Mouse (Mus musculus): ENCODE data around the gene Fat3.

Fat3 gene

GRCm38 (mm10) chr9:15941818-15942217 is 559.3 kb downstream of the Fat3 start:
- no peak for DNase-seq (ENCODE audit: low spot score)

GRCm38 (mm10) chr9:15940933-15941673 is 560.0 kb downstream of the Fat3 start:
- DNase-seq (ENCODE audit: low spot score): no peak

DNA sequence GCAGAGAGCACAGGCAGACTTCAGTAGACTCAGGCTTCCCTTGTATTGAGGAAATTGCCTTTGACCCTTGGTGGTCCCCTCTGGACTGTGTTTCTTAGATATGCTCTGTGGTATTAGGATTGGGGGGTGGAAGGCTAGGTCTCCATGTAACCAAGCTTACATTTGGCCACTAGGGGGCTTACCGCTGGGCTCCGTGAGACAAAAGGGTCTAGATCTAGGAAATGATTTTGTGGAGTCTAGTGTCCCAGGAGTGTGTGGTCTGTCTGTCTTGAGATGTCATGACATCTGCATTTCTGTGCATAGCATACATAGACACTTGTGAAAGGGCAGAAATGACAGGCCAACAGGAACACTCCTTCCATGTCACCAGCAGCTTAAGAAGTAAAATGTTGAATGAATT is 561.5 kb downstream of the Fat3 start:
- DNase-seq (ENCODE audit: low spot score): no peak

DNA sequence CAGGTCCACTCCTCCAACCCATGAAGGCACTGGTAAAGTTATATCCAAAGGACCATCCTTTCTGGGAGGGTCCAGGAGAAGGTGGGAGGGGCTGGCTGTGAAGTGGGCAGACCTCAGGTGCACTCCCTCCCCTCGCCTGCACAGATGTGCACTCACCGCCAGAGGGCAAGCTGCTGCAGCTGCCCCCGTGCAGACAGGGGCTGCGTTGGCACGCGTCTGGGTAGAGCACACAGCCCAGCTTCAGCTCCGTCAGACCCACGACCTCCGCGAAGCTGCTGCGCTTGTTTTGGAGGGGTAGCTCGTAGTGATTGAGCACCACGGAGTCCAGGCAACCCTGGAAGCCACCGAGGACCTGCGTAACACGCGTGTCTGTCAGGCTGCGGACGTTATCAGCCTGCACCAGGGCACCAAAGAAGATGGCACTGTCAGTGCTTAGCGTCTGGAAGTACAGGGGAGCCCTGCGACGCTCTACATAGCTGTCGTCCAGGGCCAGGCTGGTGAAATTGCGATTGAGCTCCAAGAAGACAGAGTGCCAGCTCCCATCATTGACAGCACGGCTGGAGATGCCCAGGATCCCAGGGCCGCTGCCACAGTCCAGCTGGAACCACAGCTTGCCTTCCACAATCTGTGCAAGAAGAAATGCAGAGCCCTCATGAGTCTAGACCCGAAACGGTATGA is 563.1 kb downstream of the Fat3 start:
- DNase-seq (ENCODE audit: low spot score): no peak

DNA sequence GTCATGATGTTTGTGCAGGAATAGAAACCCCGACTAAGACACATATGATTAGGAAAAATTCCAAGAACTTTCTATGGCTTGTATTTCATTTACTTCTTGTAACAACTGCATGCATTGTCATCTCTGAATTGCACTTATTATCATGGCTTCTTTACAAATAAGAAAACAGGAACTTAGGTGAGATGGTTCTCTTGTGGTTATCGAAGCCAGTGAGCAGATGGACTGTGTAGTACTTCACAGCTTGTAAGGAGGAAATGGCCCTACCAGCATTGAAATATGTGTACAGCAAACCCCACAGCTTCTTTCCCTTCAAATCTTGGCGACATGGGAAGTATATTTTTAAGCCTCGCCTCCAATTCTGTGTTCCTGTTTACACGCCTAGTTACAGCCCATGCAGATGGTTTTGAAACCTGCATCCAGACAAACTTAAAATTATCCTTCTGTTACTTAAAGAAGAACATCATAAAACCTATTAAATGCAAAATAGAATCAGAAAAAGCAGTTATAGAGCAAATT is 570.1 kb downstream of the Fat3 start:
- no peak for DNase-seq (ENCODE audit: low spot score)

DNA sequence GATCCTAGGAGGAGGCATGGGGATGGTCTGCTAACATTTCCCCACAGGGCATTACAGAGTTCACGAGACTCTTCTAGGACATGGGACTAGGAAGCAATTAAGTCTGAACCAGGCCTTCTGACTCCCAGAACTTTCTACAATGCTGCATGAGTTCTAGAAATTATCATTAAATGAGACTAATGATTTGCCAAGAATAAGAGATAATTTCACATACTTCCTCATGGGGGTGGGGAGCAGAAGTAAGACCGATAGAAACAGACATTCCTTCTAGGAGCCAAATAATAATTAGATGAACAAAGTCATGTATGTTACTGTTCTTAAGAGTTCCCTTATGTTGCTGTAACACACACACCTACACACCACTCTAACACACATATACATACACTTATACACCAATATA is 572.8 kb downstream of the Fat3 start:
- DNase-seq (ENCODE audit: low spot score): no peak

DNA sequence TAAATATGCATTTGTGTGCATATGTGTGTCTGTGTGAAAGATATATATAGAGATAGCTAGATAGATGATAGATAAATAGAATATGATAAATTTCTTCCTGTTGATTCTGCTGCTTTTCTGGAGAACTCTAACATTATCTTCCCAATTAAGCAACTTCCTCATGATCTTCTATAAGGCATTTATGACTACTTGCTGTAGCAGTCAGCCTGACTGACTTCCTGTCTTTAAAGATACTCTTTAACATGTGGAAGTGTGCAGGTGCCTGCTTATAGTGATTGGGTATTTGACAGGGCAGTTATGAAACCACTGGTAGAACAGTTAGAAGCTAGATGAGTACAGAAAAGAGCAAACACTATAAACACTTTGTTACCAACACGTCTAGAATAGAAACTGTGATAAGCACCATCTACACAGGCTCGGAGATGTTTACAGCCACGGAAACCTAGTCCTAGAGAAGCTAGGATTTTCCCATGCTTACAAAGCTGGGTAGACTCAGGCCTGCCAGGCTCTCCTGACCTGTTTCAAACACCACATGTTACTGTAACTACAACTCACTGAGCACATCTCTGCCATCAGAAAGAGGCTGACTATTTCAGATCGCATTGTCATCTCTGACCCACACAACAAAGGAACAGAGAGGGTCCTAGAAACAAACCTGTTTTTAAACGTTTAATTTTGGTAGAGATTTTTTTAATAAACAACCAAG is 573.6 kb downstream of the Fat3 start:
- no peak for DNase-seq (ENCODE audit: low spot score)

DNA sequence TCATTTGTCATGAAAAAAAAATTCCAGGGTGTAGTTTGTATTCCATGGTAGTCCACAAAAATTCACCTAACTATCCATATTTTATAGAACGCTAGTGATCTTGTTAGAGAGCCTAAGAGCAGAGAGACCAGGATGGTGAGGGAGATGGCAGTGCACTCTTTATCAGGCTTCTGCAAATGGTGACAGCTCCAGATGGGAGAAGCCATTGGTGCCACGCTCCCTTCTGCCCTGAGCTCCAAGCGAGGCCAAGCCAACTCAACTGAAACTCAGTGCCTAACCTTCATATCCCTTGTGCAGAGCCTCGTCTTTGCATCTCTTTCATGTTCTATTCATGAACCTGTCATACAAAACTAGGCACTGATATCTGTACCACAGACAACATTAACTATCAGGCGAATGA is 575.8 kb downstream of the Fat3 start:
- DNase-seq (ENCODE audit: low spot score): no peak

DNA sequence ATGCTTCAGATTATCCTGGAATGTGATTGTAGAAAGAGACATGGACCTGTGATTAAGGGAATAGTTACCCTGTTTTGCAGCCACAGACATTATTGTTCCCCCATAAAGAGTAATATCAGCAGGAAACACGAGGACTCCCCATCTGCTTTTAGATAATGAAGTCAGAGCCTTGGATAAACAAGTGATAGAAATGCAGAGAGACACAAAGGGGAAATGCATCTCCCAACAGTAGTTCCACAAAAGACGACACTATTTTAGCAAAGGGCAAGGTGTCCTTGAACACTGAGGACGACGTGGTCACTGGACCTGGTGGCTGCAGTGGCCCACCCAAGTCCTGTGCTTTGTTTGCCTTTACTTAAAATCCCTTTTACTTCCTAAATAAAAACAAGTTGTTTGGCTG is 580.8 kb downstream of the Fat3 start:
- no peak for DNase-seq (ENCODE audit: low spot score)

DNA sequence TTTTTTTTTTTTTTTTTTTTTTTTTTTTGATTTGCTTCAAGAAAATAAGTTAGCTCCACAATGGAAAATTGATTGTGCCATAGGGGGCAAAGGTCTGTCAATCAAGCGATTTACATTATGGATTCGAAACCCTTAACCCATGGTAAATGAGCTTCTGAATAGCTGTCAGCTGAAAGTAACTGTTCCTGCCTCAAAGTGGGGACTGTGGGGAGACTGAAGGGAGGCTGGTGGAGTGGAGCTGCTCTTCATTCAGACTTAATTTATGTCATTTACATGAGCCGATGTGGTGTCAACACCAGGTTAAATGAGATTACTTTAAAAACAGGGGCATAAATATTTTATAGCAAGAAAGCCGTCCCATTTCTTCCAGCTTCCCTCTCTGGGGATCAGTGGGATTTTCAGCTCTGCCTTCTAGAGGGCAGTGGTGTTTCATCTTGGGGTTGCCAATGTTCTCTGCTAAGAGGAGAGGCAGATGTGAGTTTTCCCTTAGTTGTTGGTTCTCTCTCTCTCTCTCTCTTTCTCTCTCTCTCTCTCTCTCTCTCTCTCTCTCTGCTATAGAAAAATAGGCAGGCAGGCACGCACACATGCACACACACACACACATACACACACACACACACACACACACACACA is 581.6 kb downstream of the Fat3 start:
- no peak for DNase-seq (ENCODE audit: low spot score)

GRCm38 (mm10) chr9:15916600-15916999 is 584.5 kb downstream of the Fat3 start:
- DNase-seq (ENCODE audit: low spot score): no peak

DNA sequence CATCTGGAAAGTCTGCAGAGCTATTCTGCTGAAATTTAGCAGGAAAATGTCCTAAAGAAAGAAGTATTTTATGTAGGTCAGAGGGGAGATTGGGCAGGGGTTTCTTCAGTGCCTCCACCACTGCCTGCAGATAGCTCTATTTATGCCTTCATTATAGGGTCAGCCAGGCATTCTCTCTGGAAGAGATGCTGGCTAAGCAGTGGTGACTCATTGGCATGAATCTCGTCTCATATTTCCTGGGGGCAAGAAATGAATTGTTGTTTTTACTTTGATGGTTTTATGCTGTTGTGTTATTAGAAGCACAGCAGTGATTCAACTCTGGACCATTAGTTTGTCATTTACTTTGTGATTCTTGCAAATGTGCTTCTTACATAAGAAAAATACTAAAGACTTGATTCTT is 588.4 kb downstream of the Fat3 start:
- DNase-seq (ENCODE audit: low spot score): no peak

- no peak for DNase-seq (ENCODE audit: low spot score)
Measured at GRCm38 (mm10) chr9:15909397-15910113, 591.5 kb downstream of the Fat3 start.

DNA sequence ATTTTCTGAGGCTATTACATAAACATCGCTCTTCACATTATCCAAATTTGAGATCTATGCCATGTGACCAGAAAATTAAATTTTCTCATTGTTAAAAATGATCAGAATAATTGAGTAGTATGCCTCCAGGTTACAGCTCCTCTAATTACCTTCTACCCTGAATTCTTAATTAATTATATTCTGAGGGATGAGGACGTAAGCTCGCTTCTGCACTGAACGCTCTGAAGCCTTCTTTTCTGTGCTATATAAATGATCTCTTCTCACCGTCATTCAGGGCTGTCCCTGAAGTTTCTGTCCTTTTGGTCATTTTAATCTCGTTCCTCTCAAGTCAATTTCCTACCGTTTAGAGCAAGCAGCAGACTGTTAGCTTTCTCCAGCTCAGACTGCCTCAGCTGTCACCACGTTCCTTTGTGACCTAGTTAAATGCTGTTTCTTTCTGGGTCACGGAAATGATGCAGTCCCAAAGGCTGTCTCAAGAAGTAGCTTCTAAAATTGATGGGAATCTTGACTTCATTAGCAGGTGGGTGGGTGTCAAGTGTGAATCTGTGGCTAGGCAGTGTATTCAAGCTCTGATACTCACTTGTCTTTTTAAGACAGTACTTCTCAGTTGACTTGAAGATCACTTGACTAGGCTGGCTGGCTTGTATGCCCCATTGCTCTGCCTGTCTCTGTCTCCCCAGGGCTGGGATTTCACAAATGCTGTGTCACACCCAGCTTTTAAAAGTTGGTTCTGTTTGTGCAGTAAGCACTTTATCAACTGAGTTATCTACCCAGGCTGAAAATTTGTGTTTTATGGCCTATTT is 596.9 kb downstream of the Fat3 start:
- no peak for DNase-seq (ENCODE audit: low spot score)

DNA sequence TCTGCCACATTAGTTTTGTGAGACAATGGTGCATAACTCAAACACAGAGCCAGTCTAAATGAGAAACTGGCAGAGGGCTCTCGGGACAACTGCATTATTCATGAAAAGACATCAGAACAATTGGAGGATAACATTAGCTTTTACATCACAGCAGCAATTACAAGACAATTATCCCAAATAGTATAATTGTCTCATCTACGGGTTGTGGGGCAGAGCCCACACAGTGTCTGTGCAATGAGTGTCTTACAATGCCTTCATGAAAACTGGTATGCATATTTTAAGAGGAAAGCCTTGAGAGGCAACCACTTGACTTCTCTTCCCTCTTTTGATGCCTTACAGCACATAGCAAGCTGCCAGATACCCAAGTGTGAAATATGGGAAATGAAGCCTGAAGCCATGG is 603.0 kb downstream of the Fat3 start:
- DNase-seq (ENCODE audit: low spot score): no peak

DNA sequence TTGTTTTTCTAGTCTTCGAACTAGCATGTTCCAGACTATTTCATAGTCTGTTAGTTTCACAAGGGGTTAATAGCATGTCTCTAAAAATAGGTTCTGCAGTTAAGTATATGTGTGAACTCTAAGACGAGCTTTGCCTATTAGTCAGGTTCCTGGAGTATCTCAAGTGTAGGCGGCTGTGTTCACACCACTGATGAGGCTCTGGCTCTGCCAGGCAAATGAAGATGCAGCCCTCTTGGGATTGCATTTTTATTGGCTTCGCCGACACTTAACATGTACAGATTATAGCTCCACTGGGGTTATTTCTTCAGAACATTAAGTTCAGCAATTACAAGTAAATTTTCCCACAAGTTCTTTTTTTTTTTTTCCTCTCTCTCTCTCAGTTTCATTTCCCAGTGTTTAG is 614.3 kb downstream of the Fat3 start:
- no peak for DNase-seq (ENCODE audit: low spot score)

DNA sequence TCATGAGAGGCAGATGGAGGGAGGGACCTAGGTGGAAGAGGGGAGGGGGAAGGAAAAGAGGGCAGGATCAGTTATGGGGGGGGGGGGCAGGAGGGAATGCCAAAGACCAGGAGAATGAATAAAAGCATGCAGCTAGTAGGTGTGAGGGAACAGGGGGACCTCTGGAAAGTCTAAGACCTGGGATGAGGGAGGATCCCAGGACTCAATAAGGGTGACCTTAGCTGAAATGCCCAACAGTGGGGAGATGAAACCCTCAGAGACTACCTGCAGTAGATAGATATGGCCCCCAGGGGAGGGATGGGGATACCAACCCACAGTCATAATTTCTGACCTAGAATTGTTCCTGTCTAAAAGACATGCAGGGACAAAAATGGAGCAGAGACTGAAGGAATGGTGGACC is 620.3 kb downstream of the Fat3 start:
- no peak for DNase-seq (ENCODE audit: low spot score)

GRCm38 (mm10) chr9:15880160-15880603 is 620.9 kb downstream of the Fat3 start:
- DNase-seq (ENCODE audit: low spot score): peak; percentile 10

GRCm38 (mm10) chr9:15874506-15875160 is 626.5 kb downstream of the Fat3 start, which contains the start of gene Mtnr1b:
Mtnr1b (minus strand) TSS chr9:15874556.
- no peak for DNase-seq (ENCODE audit: low spot score)

- no peak for DNase-seq (ENCODE audit: low spot score)
Measured at GRCm38 (mm10) chr9:15870013-15870412, 631.1 kb downstream of the Fat3 start.

Measured in urinary bladder, postnatal 25 days (tissue).